Comparison of ENCODE assay signal across 8 mouse cellular contexts in the genomic region with DNA sequence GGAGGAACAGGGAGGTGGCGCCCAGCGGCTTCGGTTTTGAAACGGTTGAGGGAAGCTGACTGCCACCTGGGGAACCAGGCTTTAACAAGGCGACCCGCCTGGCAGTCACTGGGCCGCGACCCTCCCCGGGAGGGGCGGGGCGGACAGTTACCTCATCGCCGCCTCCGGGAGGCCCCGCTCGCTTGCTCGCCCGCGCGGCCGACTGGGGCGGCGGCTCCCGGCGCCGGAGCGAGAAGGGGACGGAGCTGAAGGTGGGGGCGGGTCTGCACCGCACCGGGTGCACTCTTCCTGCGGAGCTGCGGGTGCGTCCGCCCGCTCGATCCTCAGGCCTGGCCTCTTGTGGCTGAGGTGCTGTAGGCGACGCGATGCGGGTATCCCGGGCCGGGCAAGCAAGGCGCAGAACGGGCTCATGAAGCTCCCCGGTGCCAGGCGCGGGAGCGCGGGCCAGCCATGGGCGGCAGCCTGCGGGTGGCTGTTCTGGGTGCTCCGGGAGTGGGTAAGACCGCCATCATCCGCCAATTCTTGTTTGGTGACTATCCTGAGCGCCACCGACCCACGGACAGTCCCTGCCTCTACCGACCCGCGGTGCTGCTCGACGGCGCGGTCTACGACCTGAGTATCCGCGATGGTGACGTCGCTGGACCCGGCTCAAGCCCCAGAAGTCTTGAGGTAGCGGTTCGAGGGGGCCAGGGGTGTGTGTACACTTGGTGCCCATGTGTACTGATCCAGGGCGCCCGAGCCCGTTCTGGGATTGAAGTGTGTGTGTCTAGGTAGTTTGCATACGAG. TPM values are rescaled to one million over a fixed set of nuclear protein-coding genes. Genes with fewer than 3 reads are reported as not detected.
DNase-seq lines count a peak whose midpoint lies in the region; ATAC-seq and TF ChIP-seq lines count a peak whose summit lies in the region.

A gene (plus strand): TSS at position 273 of the 786 bp plus-strand sequence.

- intact Hi-C loops in left cerebral cortex, postnatal 14 days (cut with DNase I) = no loop called here

- H3K27ac ChIP-seq in forebrain, embryonic 13.5 days = no peak within 1 kb of the TSS
- no peak within 1 kb of the TSS for H3K27ac ChIP-seq in hindbrain, postnatal 0 days
- H3K27ac ChIP-seq in midbrain, embryonic 12.5 days (replicated peaks) = no peak within 1 kb of the TSS
- no peak within 1 kb of the TSS for H3K27ac ChIP-seq in stomach, embryonic 14.5 days (ENCODE audit: low read length)

- peaks cover 78% of the 10 kb centered on the region for H3K27me3 ChIP-seq in forebrain, embryonic 13.5 days
- H3K27me3 ChIP-seq in hindbrain, postnatal 0 days (ENCODE audit: insufficient read depth, low read length) = peaks cover 18% of the 10 kb centered on the region
- H3K27me3 ChIP-seq in midbrain, embryonic 12.5 days = peaks cover 78% of the 10 kb centered on the region
- H3K27me3 ChIP-seq in stomach, embryonic 14.5 days (ENCODE audit: control insufficient read depth, insufficient read depth, low read length) = peaks cover 49% of the 10 kb centered on the region

- TF ChIP-seq CTCF in hindbrain, postnatal 0 days (IDR thresholded peaks at IDR 0.05; ENCODE audit: low read depth) = no peak

- peaks cover 54% of the 10 kb centered on the region for H3K4me1 ChIP-seq in forebrain, embryonic 13.5 days
- peaks cover 15% of the 10 kb centered on the region for H3K4me1 ChIP-seq in hindbrain, postnatal 0 days (ENCODE audit: insufficient read depth, low read length)
- H3K4me1 ChIP-seq in midbrain, embryonic 12.5 days = peaks cover 52% of the 10 kb centered on the region
- H3K4me1 ChIP-seq in stomach, embryonic 14.5 days (ENCODE audit: control insufficient read depth, insufficient read depth, low read length) = peaks cover 33% of the 10 kb centered on the region

- H3K36me3 ChIP-seq in forebrain, embryonic 13.5 days (ENCODE audit: poor library complexity, severe bottlenecking) = 0 out of 2 replicates have a peak, but pooled peaks cover 3% of the 10 kb centered on the region
- 0 out of 2 replicates have a peak, but pooled peaks cover 4% of the 10 kb centered on the region for H3K36me3 ChIP-seq in hindbrain, postnatal 0 days (ENCODE audit: insufficient read depth, low read length)
- H3K36me3 ChIP-seq in midbrain, embryonic 12.5 days = no peaks in the 10 kb centered on the region
- H3K36me3 ChIP-seq in stomach, embryonic 14.5 days (ENCODE audit: control insufficient read depth, insufficient read depth, low read length) = no peaks in the 10 kb centered on the region

- peak within 1 kb of the TSS; percentile 65 for H3K9ac ChIP-seq in forebrain, embryonic 13.5 days
- H3K9ac ChIP-seq in hindbrain, postnatal 0 days (replicated peaks; ENCODE audit: low read length) = peak within 1 kb of the TSS; percentile 43
- peak within 1 kb of the TSS; percentile 46 for H3K9ac ChIP-seq in midbrain, embryonic 12.5 days (replicated peaks)
- H3K9ac ChIP-seq in stomach, embryonic 14.5 days (replicated peaks; ENCODE audit: low read depth, low read length) = peak within 1 kb of the TSS; percentile 38; the same call in 1 of the 2 replicates

- H3K4me2 ChIP-seq in forebrain, embryonic 13.5 days = peak within 1 kb of the TSS; percentile 82
- peak within 1 kb of the TSS; percentile 88 for H3K4me2 ChIP-seq in hindbrain, postnatal 0 days (ENCODE audit: low read depth, low read length)
- H3K4me2 ChIP-seq in midbrain, embryonic 12.5 days (replicated peaks) = peak within 1 kb of the TSS; percentile 62
- peak within 1 kb of the TSS; percentile 68 for H3K4me2 ChIP-seq in stomach, embryonic 14.5 days (replicated peaks; ENCODE audit: low read depth, low read length)

- ATAC-seq in forebrain, embryonic 13.5 days = no peak
- no peak for ATAC-seq in hindbrain, postnatal 0 days
- no peak for ATAC-seq in midbrain, embryonic 12.5 days (ENCODE audit: low FRiP score, low read depth)
- no peak for ATAC-seq in stomach, embryonic 14.5 days (ENCODE audit: insufficient number of reproducible peaks, insufficient read depth, low FRiP score, low read depth)

- DNase-seq in urinary bladder, postnatal 25 days (ENCODE audit: low spot score) = peak; percentile 42
- DNase-seq in urinary bladder, postnatal 4 days (ENCODE audit: low spot score in 2 of 2) = no peak
- DNase-seq in hindbrain, postnatal 0 days (ENCODE audit: low spot score) = peak; percentile 15
- peak in 1 of 2 experiments; percentile 45 for DNase-seq in left cerebral cortex, postnatal 14 days (ENCODE audit: low spot score in 2 of 2)
- DNase-seq in cerebellum, adult 18-20 months = no peak

- no peaks in the 10 kb centered on the region for H3K9me3 ChIP-seq in forebrain, embryonic 13.5 days (replicated peaks)
- H3K9me3 ChIP-seq in hindbrain, postnatal 0 days (ENCODE audit: low read length) = no peaks in the 10 kb centered on the region
- no peaks in the 10 kb centered on the region for H3K9me3 ChIP-seq in midbrain, embryonic 12.5 days
- no peaks in the 10 kb centered on the region for H3K9me3 ChIP-seq in stomach, embryonic 14.5 days (ENCODE audit: control insufficient read depth, low read depth, low read length)

- H3K4me3 ChIP-seq in forebrain, embryonic 13.5 days = peak within 1 kb of the TSS; percentile 45
- peak within 1 kb of the TSS; percentile 46 for H3K4me3 ChIP-seq in hindbrain, postnatal 0 days (ENCODE audit: low read length)
- H3K4me3 ChIP-seq in midbrain, embryonic 12.5 days = peak within 1 kb of the TSS; percentile 40
- peak within 1 kb of the TSS; percentile 33 for H3K4me3 ChIP-seq in stomach, embryonic 14.5 days (ENCODE audit: low read depth, low read length)

- WGBS in forebrain, embryonic 13.5 days = 3% methylated on average over 77 of the region's 77 CpGs
- 1% methylated on average over 63 of the region's 77 CpGs for WGBS in hindbrain, postnatal 0 days
- 2% methylated on average over 76 of the region's 77 CpGs for WGBS in midbrain, embryonic 12.5 days
- 2% methylated on average over 77 of the region's 77 CpGs for WGBS in stomach, embryonic 14.5 days

RNA-seq across cellular contexts. Expression of the gene that starts here (rescaled TPM):
- polyA plus RNA-seq in forebrain, embryonic 13.5 days (2015; fragmentation: Nextera tagmentation; extraction: Ambion mirVana) = 0.43 TPM in 1 of 2 replicates, not detected in the other
- 4.7 and 4.8 TPM in 2 replicates for total RNA-seq in hindbrain, postnatal 0 days (2014; rRNA removed)
- 4.5 and 4.7 TPM in 2 replicates for polyA plus RNA-seq in hindbrain, postnatal 0 days (2015; fragmentation: Nextera tagmentation; extraction: Ambion mirVana)
- total RNA-seq in left cerebral cortex, postnatal 14 days (2021) = 10 to 100 TPM; 61.7 to 63.2 TPM
- 0.37 and 0.63 TPM in 2 replicates for polyA plus RNA-seq in midbrain, embryonic 12.5 days (2016; fragmentation: Nextera tagmentation; extraction: Ambion mirVana)
- polyA plus RNA-seq in stomach, embryonic 14.5 days (2014; fragmentation: Nextera tagmentation; extraction: Ambion mirVana) = 1.2 and 1.3 TPM in 2 replicates

Comparison
In these comparisons a context has a peak if more than half of its experiments do, and no peak if none do; other contexts are left out.
1. RNA of the gene that starts here (total RNA-seq): 61.7 to 63.2 TPM in left cerebral cortex, postnatal 14 days; 4.7 to 4.8 TPM in hindbrain, postnatal 0 days; every median in the first group is over 10 times any median in the second.
2. DNase-seq: peak in urinary bladder, postnatal 25 days (single experiment) and hindbrain, postnatal 0 days (single experiment); none in urinary bladder, postnatal 4 days (0 of 2) and cerebellum, adult 18-20 months (0 of 2).
3. Peak in every context shown above with its lines, with median percentiles within 50 percentile points of each other: H3K4me2 ChIP-seq, H3K4me3 ChIP-seq and H3K9ac ChIP-seq.